Mouse (Mus musculus): Measurements from ENCODE around the gene Lactbl1.

Lactbl1 gene

GRCm38 (mm10) chr4:136684485-136684884 lies 62.1 kb downstream of the Lactbl1 start:
- DNase-seq (ENCODE audit: low spot score), result no peak

DNA sequence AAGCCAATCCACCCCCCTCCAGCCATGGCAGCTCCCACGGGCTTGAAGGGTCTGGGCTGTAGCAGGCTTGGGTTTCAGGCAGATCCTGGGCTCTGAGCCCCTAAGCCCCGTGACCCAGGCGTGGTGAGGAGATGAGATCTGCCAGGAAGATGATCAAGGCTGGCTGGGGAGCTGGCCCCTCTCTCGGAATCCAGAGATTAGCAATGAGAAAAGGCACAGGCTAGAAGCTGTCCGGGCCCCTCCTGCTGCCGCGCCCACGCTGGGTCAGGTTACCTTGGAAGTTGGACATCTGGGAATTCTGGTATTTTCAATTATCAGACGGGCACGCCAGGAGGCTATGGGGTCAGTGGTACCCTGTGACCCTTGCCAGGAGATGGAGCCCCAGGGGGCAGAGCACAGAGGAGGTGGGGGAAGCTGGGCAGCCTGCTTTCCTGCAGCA lies 63.0 kb downstream of the Lactbl1 start:
- DNase-seq (ENCODE audit: low spot score), result no peak

DNA sequence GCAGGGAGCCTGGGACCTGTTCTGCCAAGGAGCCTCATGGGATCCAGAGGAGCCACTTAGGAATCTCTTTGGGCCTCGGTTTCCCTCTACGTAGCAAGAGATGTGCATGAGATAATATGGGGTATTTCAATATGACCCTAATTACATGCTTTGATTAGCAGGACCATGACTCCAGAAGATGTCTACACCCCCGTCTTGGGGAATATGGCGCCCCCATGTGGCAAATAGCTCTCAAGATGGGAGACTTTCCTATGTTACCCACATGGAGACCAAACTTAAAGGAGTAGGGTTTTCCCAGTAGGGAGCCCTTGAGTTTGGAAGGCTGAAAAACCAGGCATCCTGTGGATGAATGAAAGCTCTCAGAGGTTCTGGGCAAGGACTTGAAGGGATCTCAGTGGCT lies 65.7 kb downstream of the Lactbl1 start:
- DNase-seq (ENCODE audit: low spot score), result no peak
